Comparison of ENCODE assay signal across 13 mouse cellular contexts in the genomic region with DNA sequence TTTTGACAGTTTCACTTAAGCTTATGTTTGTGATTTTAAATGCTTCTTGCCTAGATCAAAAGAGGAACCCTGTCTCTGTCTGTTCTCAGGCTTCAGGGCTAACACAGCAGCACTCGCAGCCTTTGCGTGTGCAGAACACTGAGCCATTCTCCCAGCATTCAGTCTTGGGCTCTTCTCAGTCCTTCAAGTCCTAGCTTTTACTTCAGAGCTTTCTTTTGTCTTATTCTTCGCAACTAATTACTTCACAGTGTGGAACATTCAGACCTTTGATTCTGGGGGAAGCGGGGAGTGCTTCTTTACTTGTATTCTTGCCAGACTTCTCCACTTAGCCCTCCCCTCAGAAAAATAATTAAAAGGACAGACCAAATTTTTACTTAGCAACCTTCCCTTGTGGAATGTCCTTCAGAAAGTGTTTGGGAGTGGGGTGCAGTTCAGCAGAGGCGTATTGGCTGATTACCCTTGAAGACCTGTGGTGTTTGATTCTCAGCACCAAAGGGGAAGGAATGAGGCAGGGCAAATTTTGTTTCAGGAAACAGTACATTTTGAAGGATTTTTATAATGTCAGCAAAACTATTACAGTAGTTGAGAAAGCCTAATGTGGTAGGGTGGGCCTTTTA. TPM values are rescaled to one million over a fixed set of nuclear protein-coding genes. Genes with fewer than 3 reads are reported as not detected.
A peak's percentile ranks its signal among the peaks of the same experiment; 100 is the strongest.
DNase-seq lines count a peak whose midpoint lies in the region; ATAC-seq and TF ChIP-seq lines count a peak whose summit lies in the region.
"Had no signal": no experiment of that assay in that cellular context is flagged by ENCODE, and none has a peak within 500 bp of the region (broad histone marks: within the 10 kb centered on the region; RNA-seq: fewer than 3 reads in every experiment).

No protein-coding gene starts in this region.

- no peak overlapping the region for H3K9ac ChIP-seq in hindbrain, embryonic 14.5 days
- H3K9ac ChIP-seq in midbrain, embryonic 14.5 days (replicated peaks; ENCODE audit: low read length): no peak overlapping the region
- H3K9ac ChIP-seq in midbrain, embryonic 13.5 days (replicated peaks): no peak overlapping the region
- H3K9ac ChIP-seq in forebrain, embryonic 16.5 days (replicated peaks; ENCODE audit: low read depth, low read length): no peak overlapping the region
- H3K9ac ChIP-seq in intestine, embryonic 16.5 days (ENCODE audit: low read depth, low read length): no peak overlapping the region
- H3K9ac ChIP-seq: lung, embryonic 14.5 days; midbrain, embryonic 12.5 days had no signal

- H3K36me3 ChIP-seq in hindbrain, embryonic 14.5 days (replicated peaks; ENCODE audit: control insufficient read depth, insufficient read depth): no peaks in the 10 kb centered on the region
- H3K36me3 ChIP-seq in hindbrain, embryonic 10.5 days: peaks cover 14% of the 10 kb centered on the region
- H3K36me3 ChIP-seq in midbrain, embryonic 14.5 days (ENCODE audit: control insufficient read depth, insufficient read depth, low read length): no peaks in the 10 kb centered on the region
- peaks cover 5% of the 10 kb centered on the region; the same call in 1 of the 2 replicates for H3K36me3 ChIP-seq in midbrain, embryonic 13.5 days
- H3K36me3 ChIP-seq in forebrain, embryonic 16.5 days (ENCODE audit: control insufficient read depth, insufficient read depth): no peaks in the 10 kb centered on the region
- H3K36me3 ChIP-seq in intestine, embryonic 16.5 days (ENCODE audit: control insufficient read depth, insufficient read depth, low read length): peaks cover 3% of the 10 kb centered on the region; the same call in 1 of the 2 replicates

- H3K27ac ChIP-seq in hindbrain, embryonic 14.5 days: no peak overlapping the region
- H3K27ac ChIP-seq in hindbrain, embryonic 10.5 days: no peak overlapping the region
- no peak overlapping the region for H3K27ac ChIP-seq in midbrain, embryonic 14.5 days (replicated peaks; ENCODE audit: low read depth, low read length)
- no peak overlapping the region for H3K27ac ChIP-seq in midbrain, embryonic 13.5 days
- peak overlapping the region; percentile 18; the same call in 1 of the 2 replicates for H3K27ac ChIP-seq in bone marrow macrophage, adult 2 months (ENCODE audit: insufficient read depth, low read depth, low read length)
- peak overlapping the region; percentile 10; the same call in 1 of the 2 replicates for H3K27ac ChIP-seq in forebrain, embryonic 16.5 days (ENCODE audit: low read length)
- H3K27ac ChIP-seq in intestine, embryonic 16.5 days (ENCODE audit: low read length): no peak overlapping the region
- H3K27ac ChIP-seq: heart, embryonic 10.5 days; midbrain, embryonic 12.5 days had no signal

- no peaks in the 10 kb centered on the region for H3K27me3 ChIP-seq in hindbrain, embryonic 14.5 days (ENCODE audit: control insufficient read depth, insufficient read depth, low read length)
- no peaks in the 10 kb centered on the region for H3K27me3 ChIP-seq in hindbrain, embryonic 10.5 days (ENCODE audit: insufficient read depth, poor library complexity, severe bottlenecking)
- H3K27me3 ChIP-seq in midbrain, embryonic 14.5 days (ENCODE audit: control insufficient read depth, insufficient read depth, low read length): no peaks in the 10 kb centered on the region
- no peaks in the 10 kb centered on the region for H3K27me3 ChIP-seq in midbrain, embryonic 13.5 days
- H3K27me3 ChIP-seq in forebrain, embryonic 16.5 days (replicated peaks; ENCODE audit: control insufficient read depth, insufficient read depth, low read length): no peaks in the 10 kb centered on the region
- H3K27me3 ChIP-seq in intestine, embryonic 16.5 days (replicated peaks; ENCODE audit: control insufficient read depth, insufficient read depth, low read length): no peaks in the 10 kb centered on the region
- H3K27me3 ChIP-seq: midbrain, embryonic 12.5 days had no signal

- WGBS in hindbrain, embryonic 14.5 days: 23% methylated on average over 5 of the region's 5 CpGs
- WGBS in hindbrain, embryonic 10.5 days: 33% methylated on average over 5 of the region's 5 CpGs
- 15% methylated on average over 5 of the region's 5 CpGs for WGBS in midbrain, embryonic 14.5 days
- WGBS in midbrain, embryonic 13.5 days: 16% methylated on average over 5 of the region's 5 CpGs
- 7% methylated on average over 5 of the region's 5 CpGs for WGBS in forebrain, embryonic 16.5 days
- WGBS in intestine, embryonic 16.5 days: 69% methylated on average over 5 of the region's 5 CpGs

- no peaks in the 10 kb centered on the region for H3K9me3 ChIP-seq in hindbrain, embryonic 14.5 days (ENCODE audit: control insufficient read depth, low read length)
- no peaks in the 10 kb centered on the region for H3K9me3 ChIP-seq in hindbrain, embryonic 10.5 days
- H3K9me3 ChIP-seq in midbrain, embryonic 14.5 days (ENCODE audit: control insufficient read depth, low read length): no peaks in the 10 kb centered on the region
- H3K9me3 ChIP-seq in midbrain, embryonic 13.5 days: no peaks in the 10 kb centered on the region
- no peaks in the 10 kb centered on the region for H3K9me3 ChIP-seq in forebrain, embryonic 16.5 days (ENCODE audit: control insufficient read depth, low read length)
- H3K9me3 ChIP-seq in intestine, embryonic 16.5 days (ENCODE audit: control insufficient read depth, low read length): no peaks in the 10 kb centered on the region
- H3K9me3 ChIP-seq: heart, embryonic 10.5 days; midbrain, embryonic 12.5 days had no signal

- ATAC-seq in hindbrain, embryonic 14.5 days (ENCODE audit: low FRiP score): no peak; the same call in 1 of the 2 replicates
- ATAC-seq in midbrain, embryonic 14.5 days (ENCODE audit: low FRiP score, low TSS enrichment): no peak
- no peak for ATAC-seq in midbrain, embryonic 13.5 days
- peak; percentile 43; the same call in 1 of the 2 replicates for ATAC-seq in forebrain, embryonic 16.5 days
- no peak for ATAC-seq in intestine, embryonic 16.5 days
- no peak for ATAC-seq in monocyte, adult 5-6 weeks (replicated peaks; ENCODE audit: insufficient number of reproducible peaks, low FRiP score, low TSS enrichment, poor library complexity, severe bottlenecking)

- TF ChIP-seq POLR2A in bone marrow macrophage, adult 2 months (IDR thresholded peaks at IDR 0.05; ENCODE audit: borderline replicate concordance, low read depth, low read length): no peak

- no peak for TF ChIP-seq CTCF in bone marrow macrophage, adult 2 months (IDR thresholded peaks at IDR 0.05; ENCODE audit: low read depth, low read length)

- peak; percentile 32 for DNase-seq in hindbrain, embryonic 14.5 days (ENCODE audit: low spot score)
- no peak for DNase-seq in hindbrain, embryonic 10.5 days (ENCODE audit: low spot score)
- peak; percentile 29 for DNase-seq in midbrain, embryonic 14.5 days
- DNase-seq: cerebellum, postnatal 10 days; kidney, postnatal 36 days had no signal

- no peak overlapping the region for H3K4me3 ChIP-seq in hindbrain, embryonic 14.5 days (replicated peaks; ENCODE audit: low read length)
- H3K4me3 ChIP-seq in hindbrain, embryonic 10.5 days: no peak overlapping the region
- H3K4me3 ChIP-seq in midbrain, embryonic 14.5 days (replicated peaks; ENCODE audit: low read depth, low read length): no peak overlapping the region
- H3K4me3 ChIP-seq in midbrain, embryonic 13.5 days (replicated peaks): no peak overlapping the region
- H3K4me3 ChIP-seq in bone marrow macrophage, adult 2 months (ENCODE audit: insufficient read depth, low read length): no peak overlapping the region
- no peak overlapping the region for H3K4me3 ChIP-seq in forebrain, embryonic 16.5 days (replicated peaks; ENCODE audit: low read length)
- H3K4me3 ChIP-seq in intestine, embryonic 16.5 days (ENCODE audit: low read length): no peak overlapping the region
- H3K4me3 ChIP-seq: heart, embryonic 10.5 days; midbrain, embryonic 12.5 days had no signal

- H3K4me2 ChIP-seq in hindbrain, embryonic 14.5 days (replicated peaks): no peak overlapping the region
- no peak overlapping the region for H3K4me2 ChIP-seq in midbrain, embryonic 14.5 days (ENCODE audit: low read length)
- H3K4me2 ChIP-seq in midbrain, embryonic 13.5 days (replicated peaks): no peak overlapping the region
- H3K4me2 ChIP-seq in forebrain, embryonic 16.5 days (ENCODE audit: low read length): no peak overlapping the region
- no peak overlapping the region for H3K4me2 ChIP-seq in intestine, embryonic 16.5 days (ENCODE audit: low read depth, low read length)
- H3K4me2 ChIP-seq: lung, embryonic 14.5 days; midbrain, embryonic 12.5 days had no signal

- peaks cover under 1% of the 10 kb centered on the region; the same call in 1 of the 2 replicates for H3K4me1 ChIP-seq in hindbrain, embryonic 14.5 days (replicated peaks; ENCODE audit: control insufficient read depth, insufficient read depth, low read length)
- peaks cover 25% of the 10 kb centered on the region for H3K4me1 ChIP-seq in hindbrain, embryonic 10.5 days (replicated peaks)
- H3K4me1 ChIP-seq in midbrain, embryonic 14.5 days (ENCODE audit: control insufficient read depth, insufficient read depth, low read length): peaks cover 14% of the 10 kb centered on the region; the same call in 1 of the 2 replicates
- peaks cover 29% of the 10 kb centered on the region for H3K4me1 ChIP-seq in midbrain, embryonic 13.5 days (replicated peaks)
- H3K4me1 ChIP-seq in bone marrow macrophage, adult 2 months (ENCODE audit: control insufficient read depth, insufficient read depth, low read length): peaks cover 12% of the 10 kb centered on the region
- peaks cover 16% of the 10 kb centered on the region for H3K4me1 ChIP-seq in forebrain, embryonic 16.5 days (replicated peaks; ENCODE audit: control insufficient read depth, insufficient read depth, low read length)
- H3K4me1 ChIP-seq in intestine, embryonic 16.5 days (ENCODE audit: control insufficient read depth, insufficient read depth, low read length): no peaks in the 10 kb centered on the region

RNA-seq across cellular contexts. Expression of a gene that starts 18.0 kb away (rescaled TPM):
- polyA plus RNA-seq in hindbrain, embryonic 14.5 days (2014; fragmentation: Nextera tagmentation; extraction: Ambion mirVana): 225 and 234 TPM in 2 replicates
- polyA plus RNA-seq in hindbrain, embryonic 10.5 days (2016; fragmentation: Nextera tagmentation; extraction: Ambion mirVana): 179 and 194 TPM in 2 replicates
- 204 and 221 TPM in 2 replicates for polyA plus RNA-seq in midbrain, embryonic 14.5 days (2014; fragmentation: Nextera tagmentation; extraction: Ambion mirVana)
- 204 and 205 TPM in 2 replicates for polyA plus RNA-seq in midbrain, embryonic 13.5 days (2015; fragmentation: Nextera tagmentation; extraction: Ambion mirVana)
- 120 and 122 TPM in 2 replicates for polyA plus RNA-seq in bone marrow macrophage, adult 2 months (2012; ENCODE audit: insufficient read depth, insufficient read length, missing spikeins)
- 224 and 243 TPM in 2 replicates for polyA plus RNA-seq in forebrain, embryonic 16.5 days (2015; fragmentation: Nextera tagmentation; extraction: Ambion mirVana)
- 138 and 143 TPM in 2 replicates for polyA plus RNA-seq in intestine, embryonic 16.5 days (2015; fragmentation: Nextera tagmentation; extraction: Ambion mirVana)
- total RNA-seq in monocyte, adult 5-6 weeks (2017): 174 to 248 TPM (median 209 TPM) in 3 replicates

RNA-seq across cellular contexts. Expression of a gene that starts 45.5 kb away (rescaled TPM):
- polyA plus RNA-seq in hindbrain, embryonic 14.5 days (2014; fragmentation: Nextera tagmentation; extraction: Ambion mirVana): 70.3 and 93.3 TPM in 2 replicates
- polyA plus RNA-seq in hindbrain, embryonic 10.5 days (2016; fragmentation: Nextera tagmentation; extraction: Ambion mirVana): 86.8 and 92.9 TPM in 2 replicates
- polyA plus RNA-seq in midbrain, embryonic 14.5 days (2014; fragmentation: Nextera tagmentation; extraction: Ambion mirVana): 93.6 and 96.4 TPM in 2 replicates
- polyA plus RNA-seq in midbrain, embryonic 13.5 days (2015; fragmentation: Nextera tagmentation; extraction: Ambion mirVana): 78.6 and 84.6 TPM in 2 replicates
- 34.6 and 47.4 TPM in 2 replicates for polyA plus RNA-seq in bone marrow macrophage, adult 2 months (2012; ENCODE audit: insufficient read depth, insufficient read length, missing spikeins)
- polyA plus RNA-seq in forebrain, embryonic 16.5 days (2015; fragmentation: Nextera tagmentation; extraction: Ambion mirVana): 93.0 and 119 TPM in 2 replicates
- polyA plus RNA-seq in intestine, embryonic 16.5 days (2015; fragmentation: Nextera tagmentation; extraction: Ambion mirVana): 116 and 118 TPM in 2 replicates
- 15.7 to 30.7 TPM (median 20.2 TPM) in 3 replicates for total RNA-seq in monocyte, adult 5-6 weeks (2017)

Comparison
In these comparisons a context has a peak if more than half of its experiments do, and no peak if none do; other contexts are left out.
1. H3K27ac ChIP-seq: peak in bone marrow macrophage, adult 2 months (single experiment) and forebrain, embryonic 16.5 days (single experiment); none in hindbrain, embryonic 14.5 days (single experiment), hindbrain, embryonic 10.5 days (single experiment), midbrain, embryonic 14.5 days (single experiment), midbrain, embryonic 13.5 days (single experiment) and intestine, embryonic 16.5 days (single experiment).